Mouse (Mus musculus) layer of hippocampus, adult 2 months (tissue): ENCODE data around the gene Mapk3. TPM values are rescaled to one million over a fixed set of nuclear protein-coding genes. Genes with fewer than 3 reads are reported as not detected.

Experiments
- DNase-seq, 2 experiments: peaks; one replicate each; pipeline ENCODE4 v3.0.0; 2022; ENCODE audit warnings: low spot score in 2 of 2
- H3K27ac ChIP-seq: fragments of 200-600 bp; 2 replicates; pipeline ENCODE4 v1.8.1; 2022
- H3K4me3 ChIP-seq: fragments of 200-600 bp; 2 replicates; pipeline ENCODE4 v1.8.1; 2022; ENCODE audit warnings: mild to moderate bottlenecking
- CTCF ChIP-seq: fragments of 200-600 bp; conservative IDR thresholded peaks from 2 replicates; pipeline ENCODE4 v1.8.1; 2022; ENCODE audit warnings: antibody characterized with exemption, mild to moderate bottlenecking, moderate library complexity
- total RNA-seq, 2 experiments: library from RNA; stranded (reverse); gene quantifications; 2 replicates each; pipeline ENCODE4 v1.2.3; 2021

Mapk3 gene
- total RNA-seq, 2 experiments from 2014 or later: 170 to 175 TPM

- no peak overlapping the region for H3K4me3 ChIP-seq
- H3K27ac ChIP-seq: no peak overlapping the region
- no peak for TF ChIP-seq CTCF
- DNase-seq: no peak
Measured at GRCm38 (mm10) chr7:126740977-126741376, 18.4 kb upstream of the Mapk3 start.

DNA sequence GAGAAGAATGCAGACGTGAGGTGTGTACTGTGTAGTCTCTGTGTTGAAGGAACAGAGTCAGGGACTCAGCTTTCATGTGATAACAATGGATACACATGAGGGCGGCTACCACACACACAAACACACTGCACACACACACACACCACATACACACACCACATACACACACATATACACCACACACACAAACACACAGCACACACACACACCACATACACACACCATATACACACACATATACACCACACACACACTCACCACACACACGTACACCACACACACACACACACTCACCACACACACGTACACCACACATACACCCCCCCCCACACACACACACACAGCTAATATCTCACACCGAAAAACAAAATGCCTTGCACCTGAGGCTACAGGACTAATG lies 17.9 kb upstream of the Mapk3 start:
- Histone ChIP-seq H3K27ac (no peak overlapping the region), H3K4me3 (no peak overlapping the region)
- TF ChIP-seq CTCF: no peak
- no peak for DNase-seq

DNA sequence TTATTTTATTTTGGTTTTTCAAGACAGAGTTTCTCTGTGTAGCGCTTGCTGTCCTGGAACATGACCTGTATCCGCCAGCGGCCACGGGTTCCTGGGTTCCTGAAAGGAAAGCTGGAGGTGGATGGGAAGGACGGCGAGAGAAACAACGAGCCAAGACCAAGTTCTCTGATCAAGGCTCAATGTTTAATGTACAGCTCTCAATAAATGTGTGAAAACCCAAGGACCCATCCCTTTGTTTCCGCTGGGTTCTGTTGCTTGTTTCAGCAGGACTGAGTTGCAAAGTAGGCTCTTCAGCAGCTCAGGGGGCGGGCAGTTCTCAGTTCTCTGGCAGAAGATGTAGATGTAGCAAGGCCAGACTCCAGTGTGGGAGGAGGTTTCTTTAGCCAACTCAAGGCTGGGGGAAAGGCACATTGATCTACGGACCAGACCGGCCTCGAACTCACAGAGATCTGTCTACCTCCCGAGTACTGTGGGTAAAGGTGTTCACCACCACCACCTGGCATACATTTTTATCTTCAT lies 17.4 kb upstream of the Mapk3 start:
- no peak for TF ChIP-seq CTCF
- no peak for DNase-seq

GRCm38 (mm10) chr7:126746066-126746465 lies 13.3 kb upstream of the Mapk3 start:
- Histone ChIP-seq H3K27ac (peak overlapping the region; percentile 61; the same call in 1 of the 2 replicates), H3K4me3 (no peak overlapping the region)
- no peak for DNase-seq
- TF ChIP-seq CTCF: no peak

More for the DNA sequence above, 17.4 kb upstream of the Mapk3 start:
- Histone ChIP-seq H3K4me3 (no peak overlapping the region), H3K27ac (no peak overlapping the region)

- H3K4me3 ChIP-seq: no peak overlapping the region
- no peak for TF ChIP-seq CTCF
Measured at GRCm38 (mm10) chr7:126746798-126747197, 12.6 kb upstream of the Mapk3 start.

DNA sequence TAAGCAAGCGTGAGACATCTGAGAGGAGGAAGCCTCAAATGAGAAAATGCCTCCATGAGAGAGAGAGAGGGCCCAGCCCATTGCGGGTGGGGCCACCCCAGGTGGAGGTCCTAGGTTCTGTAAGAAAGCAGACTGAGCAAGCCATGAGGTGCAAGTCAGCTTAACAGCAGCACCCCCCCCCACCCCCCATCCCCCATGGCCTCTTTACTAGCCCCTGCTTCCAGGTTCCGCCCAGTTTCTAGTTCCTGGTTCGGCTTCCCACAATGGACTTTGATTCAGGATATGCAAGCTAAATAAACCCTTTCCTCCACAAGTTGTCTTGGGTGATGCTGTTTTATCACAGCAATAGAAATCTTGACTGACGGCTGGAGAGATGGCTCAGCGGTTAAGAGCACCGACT lies 10.6 kb upstream of the Mapk3 start:
- no peak overlapping the region for H3K27ac ChIP-seq
- DNase-seq: no peak
- no peak for TF ChIP-seq CTCF

More at GRCm38 (mm10) chr7:126746798-126747197, 12.6 kb upstream of the Mapk3 start:
- DNase-seq: no peak
- peak overlapping the region; percentile 61; the same call in 1 of the 2 replicates for H3K27ac ChIP-seq

DNA sequence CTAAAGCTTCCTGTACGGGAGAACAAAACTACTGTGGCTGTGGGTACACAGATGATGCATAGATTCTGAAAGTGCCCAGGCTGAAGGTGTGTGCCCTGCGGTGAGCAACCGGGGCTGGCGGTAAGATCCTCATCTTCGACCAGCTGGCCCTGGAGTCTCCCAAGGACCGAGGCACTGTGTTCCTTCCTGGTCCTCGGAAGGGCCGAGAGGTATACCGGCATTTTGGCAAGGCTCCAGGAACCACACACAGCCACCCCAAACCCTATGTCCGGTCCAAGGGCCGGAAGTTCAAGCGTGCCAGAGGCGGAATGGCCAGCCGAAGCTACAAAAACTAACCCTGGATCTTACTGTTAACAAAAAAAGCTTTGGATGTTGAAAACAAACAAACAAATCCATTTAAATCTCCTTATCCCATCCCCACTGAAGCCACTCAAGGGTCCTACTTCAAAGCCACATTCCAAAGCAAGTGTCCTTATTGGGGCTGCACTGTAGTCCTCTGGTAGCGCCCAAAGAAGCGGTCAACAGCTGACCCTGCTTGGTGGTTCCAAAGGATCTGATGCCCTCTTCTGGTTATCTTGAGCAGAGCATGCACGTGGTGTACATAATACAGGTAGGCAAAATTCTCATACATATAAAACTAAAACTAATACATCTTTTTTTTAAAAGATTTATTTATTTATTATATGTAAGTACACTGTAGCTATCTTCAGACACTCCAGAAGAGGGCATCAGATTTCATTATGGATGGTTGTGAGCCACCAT lies 9.6 kb upstream of the Mapk3 start:
- Histone ChIP-seq H3K27ac (no peak overlapping the region), H3K4me3 (no peak overlapping the region)
- peak; percentile 51 for TF ChIP-seq CTCF
- DNase-seq: no peak

More for the DNA sequence above, 10.6 kb upstream of the Mapk3 start:
- no peak overlapping the region for H3K4me3 ChIP-seq

- peak; percentile 95 for TF ChIP-seq CTCF
- H3K27ac ChIP-seq: peak overlapping the region; percentile 15; the same call in 1 of the 2 replicates
- H3K4me3 ChIP-seq: no peak overlapping the region
- DNase-seq: peak in 1 of 2 experiments; percentile 83
Measured at GRCm38 (mm10) chr7:126754866-126755265, 4.5 kb upstream of the Mapk3 start.

GRCm38 (mm10) chr7:126758539-126758938 lies 862 bp upstream of the Mapk3 start:
- no peak for TF ChIP-seq CTCF
- Histone ChIP-seq H3K27ac (peak overlapping the region; percentile 83), H3K4me3 (no peak overlapping the region)
- no peak for DNase-seq

DNA sequence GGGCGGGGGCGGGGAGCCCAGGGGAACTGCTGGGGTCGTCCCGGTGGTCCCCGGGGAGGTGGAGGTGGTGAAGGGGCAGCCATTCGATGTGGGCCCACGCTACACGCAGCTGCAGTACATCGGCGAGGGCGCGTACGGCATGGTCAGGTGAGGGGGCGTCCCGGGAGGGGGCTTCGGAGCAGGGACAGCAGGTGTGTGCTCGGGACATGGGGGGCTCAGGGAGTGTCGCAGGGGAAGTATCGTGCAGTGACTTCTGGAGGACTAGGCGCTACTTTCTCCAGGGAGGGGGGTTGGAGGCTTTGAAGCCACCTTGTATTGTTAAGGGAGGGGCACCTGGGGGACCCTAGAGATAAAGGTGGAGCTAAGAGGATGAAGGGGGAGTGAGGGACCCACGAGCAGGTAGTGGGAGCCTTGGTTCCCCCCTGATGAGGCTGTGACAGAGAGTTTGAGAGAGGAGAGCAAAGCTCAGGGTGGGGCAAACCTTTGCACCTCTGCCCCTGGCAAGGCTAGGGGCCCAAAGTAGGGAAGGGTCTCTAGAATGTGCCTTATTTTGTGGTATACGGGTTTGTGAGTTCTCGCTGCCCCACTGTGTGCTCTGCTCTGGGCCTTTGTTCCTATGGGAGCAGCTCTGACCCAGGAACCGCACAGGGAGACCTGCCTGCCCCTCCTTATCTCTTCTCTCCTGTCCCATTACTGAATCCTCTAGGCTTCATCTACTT lies 430 bp downstream of the Mapk3 start:
- DNase-seq: no peak
- H3K27ac ChIP-seq: peak overlapping the region; percentile 92
- no peak for TF ChIP-seq CTCF

DNA sequence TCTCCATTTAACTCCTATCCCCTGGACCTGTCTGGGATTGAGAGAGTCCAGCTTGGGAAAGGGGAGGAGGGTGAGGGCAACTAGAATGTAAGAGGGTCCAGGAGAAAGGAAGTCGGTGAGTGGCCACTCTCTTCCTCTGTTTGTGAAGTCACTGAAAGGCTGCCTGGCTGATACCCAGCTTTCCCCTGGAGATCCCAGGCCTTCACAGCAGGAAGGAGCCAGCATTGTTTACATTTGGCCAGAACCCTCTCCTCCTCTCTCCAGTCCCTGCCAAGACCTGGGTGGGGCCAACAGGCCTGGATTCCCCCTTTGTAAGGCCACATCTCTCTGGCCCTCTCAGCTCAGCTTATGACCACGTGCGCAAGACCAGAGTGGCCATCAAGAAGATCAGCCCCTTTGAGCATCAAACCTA lies 996 bp downstream of the Mapk3 start:
- peak overlapping the region; percentile 61 for H3K4me3 ChIP-seq
- peak overlapping the region; percentile 92 for H3K27ac ChIP-seq
- DNase-seq: no peak
- no peak for TF ChIP-seq CTCF

More for the DNA sequence above, 430 bp downstream of the Mapk3 start:
- H3K4me3 ChIP-seq: peak overlapping the region; percentile 61

DNA sequence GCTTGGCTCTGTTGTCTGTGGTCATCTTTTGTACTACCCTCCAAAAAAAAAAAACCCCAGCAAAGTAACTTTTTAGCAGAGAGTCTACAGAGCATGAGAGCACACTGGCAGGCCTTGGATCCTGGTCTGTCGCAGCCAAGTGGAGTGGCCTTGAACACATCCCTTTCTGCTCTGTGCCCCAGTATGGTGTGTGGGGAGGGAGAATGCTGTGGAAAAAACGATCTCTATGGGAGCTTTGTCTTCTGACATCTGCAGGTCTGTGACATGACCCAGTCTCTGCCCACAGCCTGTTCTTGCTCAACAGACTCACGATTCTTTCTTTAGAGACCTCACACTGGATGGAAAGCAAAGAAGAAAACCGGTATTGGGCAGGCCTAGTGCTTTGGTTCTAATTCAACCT lies 1.6 kb downstream of the Mapk3 start:
- no peak for DNase-seq
- TF ChIP-seq CTCF: no peak
- Histone ChIP-seq H3K27ac (peak overlapping the region; percentile 92), H3K4me3 (peak overlapping the region; percentile 61)

GRCm38 (mm10) chr7:126761529-126762067 lies 2.2 kb downstream of the Mapk3 start:
- peak overlapping the region; percentile 92 for H3K27ac ChIP-seq
- DNase-seq: no peak
- peak overlapping the region; percentile 61; the same call in 1 of the 2 replicates for H3K4me3 ChIP-seq
- TF ChIP-seq CTCF: no peak
